Comparison of ENCODE assay signal across 28 mouse cellular contexts in genomic region chr6:17777018-17777799, GRCm38 (mm10).
A peak's percentile ranks its signal among the peaks of the same experiment; 100 is the strongest.
DNase-seq lines count a peak whose midpoint lies in the region; ATAC-seq and TF ChIP-seq lines count a peak whose summit lies in the region.
"Had no signal": no experiment of that assay in that cellular context is flagged by ENCODE, and none has a peak within 500 bp of the region (broad histone marks: within the 10 kb centered on the region; RNA-seq: fewer than 3 reads in every experiment).

No protein-coding gene starts in this region.

- peak overlapping the region; percentile 27; the same call in 1 of the 2 replicates for H3K9ac ChIP-seq in liver, embryonic 14.5 days (replicated peaks)
- H3K9ac ChIP-seq in forebrain, embryonic 12.5 days: no peak overlapping the region
- H3K9ac ChIP-seq: embryonic facial prominence, embryonic 12.5 days; forebrain, embryonic 13.5 days; heart, embryonic 15.5 days; limb, embryonic 15.5 days; lung, embryonic 15.5 days; neural tube, embryonic 12.5 days had no signal

- H3K4me3 ChIP-seq in liver, embryonic 14.5 days (ENCODE audit: insufficient read depth in 1 of 2, low read depth in 2 of 2, low read length in 2 of 2): no peak overlapping the region
- no peak overlapping the region for H3K4me3 ChIP-seq in forebrain, embryonic 12.5 days (replicated peaks)
- H3K4me3 ChIP-seq in limb, embryonic 10.5 days: no peak overlapping the region
- H3K4me3 ChIP-seq: embryonic facial prominence, embryonic 12.5 days; forebrain, embryonic 13.5 days; heart, embryonic 10.5 days; heart, embryonic 15.5 days; limb, embryonic 15.5 days; lung, embryonic 15.5 days; neural tube, embryonic 12.5 days had no signal

- TF ChIP-seq CTCF in liver, embryonic 14.5 days (IDR thresholded peaks at IDR 0.05; ENCODE audit: low read depth): no peak

- peak; percentile 82 for ATAC-seq in erythroid progenitor cell, adult 5-6 weeks (replicated peaks; ENCODE audit: low FRiP score, poor library complexity, severe bottlenecking)
- ATAC-seq in liver, embryonic 14.5 days (ENCODE audit: insufficient read depth): peak; percentile 87
- peak; percentile 54 for ATAC-seq in megakaryocyte-erythroid progenitor cell, adult 5-6 weeks (replicated peaks; ENCODE audit: low FRiP score, low TSS enrichment, poor library complexity, severe bottlenecking)
- no peak for ATAC-seq in forebrain, embryonic 12.5 days (ENCODE audit: low FRiP score)
- ATAC-seq: forebrain, embryonic 13.5 days; hindbrain, embryonic 16.5 days; midbrain, embryonic 16.5 days had no signal

- whole genome bisulfite sequencing in liver, embryonic 14.5 days (ENCODE audit: insufficient replicate concordance): 57% methylated on average over 6 of the region's 6 CpGs
- WGBS in forebrain, embryonic 12.5 days: 86% methylated on average over 6 of the region's 6 CpGs
- 97% methylated on average over 6 of the region's 6 CpGs for WGBS in limb, embryonic 10.5 days

- no peaks in the 10 kb centered on the region for H3K36me3 ChIP-seq in liver, embryonic 14.5 days (replicated peaks; ENCODE audit: control insufficient read depth, insufficient read depth, low read depth)
- H3K36me3 ChIP-seq in forebrain, embryonic 12.5 days (replicated peaks): no peaks in the 10 kb centered on the region
- H3K36me3 ChIP-seq in limb, embryonic 10.5 days: no peaks in the 10 kb centered on the region
- H3K36me3 ChIP-seq: embryonic facial prominence, embryonic 12.5 days; heart, embryonic 15.5 days; limb, embryonic 15.5 days; lung, embryonic 15.5 days; neural tube, embryonic 12.5 days had no signal

- peaks cover 21 to 28% of the 10 kb centered on the region in 2 experiments for H3K4me1 ChIP-seq in liver, embryonic 14.5 days (replicated peaks; ENCODE audit: control insufficient read depth in 2 of 2, insufficient read depth in 2 of 2, low read length in 1 of 2)
- peaks cover 10% of the 10 kb centered on the region for H3K4me1 ChIP-seq in forebrain, embryonic 12.5 days
- no peaks in the 10 kb centered on the region for H3K4me1 ChIP-seq in limb, embryonic 10.5 days
- H3K4me1 ChIP-seq: embryonic facial prominence, embryonic 12.5 days; neural tube, embryonic 12.5 days had no signal

- H3K27me3 ChIP-seq in liver, embryonic 14.5 days (ENCODE audit: control insufficient read depth, insufficient read depth, low read length): no peaks in the 10 kb centered on the region
- H3K27me3 ChIP-seq in forebrain, embryonic 12.5 days: no peaks in the 10 kb centered on the region
- H3K27me3 ChIP-seq in limb, embryonic 10.5 days (ENCODE audit: low read depth, poor library complexity, severe bottlenecking): no peaks in the 10 kb centered on the region
- H3K27me3 ChIP-seq: embryonic facial prominence, embryonic 12.5 days; forebrain, embryonic 13.5 days; heart, embryonic 15.5 days; limb, embryonic 15.5 days; lung, embryonic 15.5 days; neural tube, embryonic 12.5 days had no signal

- no peaks in the 10 kb centered on the region for H3K9me3 ChIP-seq in liver, embryonic 14.5 days (ENCODE audit: control insufficient read depth, low read length)
- H3K9me3 ChIP-seq in forebrain, embryonic 12.5 days: no peaks in the 10 kb centered on the region
- no peaks in the 10 kb centered on the region for H3K9me3 ChIP-seq in limb, embryonic 10.5 days (replicated peaks)
- H3K9me3 ChIP-seq: embryonic facial prominence, embryonic 12.5 days; heart, embryonic 10.5 days; heart, embryonic 15.5 days; limb, embryonic 15.5 days; lung, embryonic 15.5 days; neural tube, embryonic 12.5 days had no signal

- H3K4me2 ChIP-seq in liver, embryonic 14.5 days (ENCODE audit: low read depth): peak overlapping the region; percentile 47
- H3K4me2 ChIP-seq in forebrain, embryonic 12.5 days: no peak overlapping the region
- H3K4me2 ChIP-seq: embryonic facial prominence, embryonic 12.5 days; forebrain, embryonic 13.5 days; heart, embryonic 15.5 days; limb, embryonic 15.5 days; lung, embryonic 15.5 days; neural tube, embryonic 12.5 days had no signal

- peak overlapping the region; percentile 40 for H3K27ac ChIP-seq in liver, embryonic 14.5 days
- no peak overlapping the region for H3K27ac ChIP-seq in forebrain, embryonic 12.5 days
- H3K27ac ChIP-seq in limb, embryonic 10.5 days: no peak overlapping the region
- H3K27ac ChIP-seq: embryonic facial prominence, embryonic 12.5 days; forebrain, embryonic 13.5 days; heart, embryonic 10.5 days; heart, embryonic 15.5 days; kidney, postnatal 0 days; limb, embryonic 15.5 days; lung, embryonic 15.5 days; neural tube, embryonic 12.5 days had no signal

- DNase-seq in c-Kit-positive CD71-positive TER-119-positive erythroid progenitor cells, embryonic 14.5 days (ENCODE audit: low spot score): peak; percentile 61
- peak; percentile 50 to 78 (median 65) for DNase-seq in liver, embryonic 14.5 days (ENCODE audit: low read depth in 3 of 3, low spot score in 3 of 3)
- no peak for DNase-seq in neural tube, embryonic 10.5 days (ENCODE audit: extremely low spot score, low spot score)
- no peak for DNase-seq in limb, embryonic 10.5 days (ENCODE audit: low spot score)
- DNase-seq: adrenal gland, adult 8-10 months; B cell, adult 2 months; cerebellum, adult 9-10 months; embryo, embryonic 11 days; gastrocnemius, postnatal 25 days; heart, adult 11 months; kidney, adult 18-20 months; kidney, postnatal 4 days; layer of hippocampus, postnatal 36 days; left cerebral cortex, postnatal 4 days; thymus, postnatal 14 days had no signal

- peak; percentile 86 for TF ChIP-seq EP300 in liver, embryonic 14.5 days (IDR thresholded peaks at IDR 0.05; ENCODE audit: low read depth)

Comparison
In these comparisons a context has a peak if more than half of its experiments do, and no peak if none do; other contexts are left out.
1. DNase-seq: peak in c-Kit-positive CD71-positive TER-119-positive erythroid progenitor cells, embryonic 14.5 days (single experiment) and liver, embryonic 14.5 days (3 of 3); none in neural tube, embryonic 10.5 days (single experiment) and limb, embryonic 10.5 days (single experiment).